Mouse (Mus musculus) ES-Bruce4 (cell line): Measurements from ENCODE around the gene Entpd2. TPM values are rescaled to one million over a fixed set of nuclear protein-coding genes. Genes with fewer than 3 reads are reported as not detected.
A peak's percentile ranks its signal among the peaks of the same experiment; 100 is the strongest.

Experiments used
- H3K27ac ChIP-seq: 2 replicates; pipeline ENCODE4 v1.5.1; 2012; ENCODE audit warnings: low read length, inconsistent platforms; ENCODE audit not compliant: insufficient read depth
- H3K27me3 ChIP-seq: 2 replicates; pipeline ENCODE4 v1.6.1; 2012; ENCODE audit warnings: mild to moderate bottlenecking, low read length, inconsistent platforms; ENCODE audit not compliant: control insufficient read depth, poor library complexity, insufficient read depth, severe bottlenecking
- H3K36me3 ChIP-seq: 2 replicates; pipeline ENCODE4 v1.6.1; 2012; ENCODE audit warnings: inconsistent platforms, mild to moderate bottlenecking, low read length, moderate library complexity; ENCODE audit not compliant: control insufficient read depth, poor library complexity, insufficient read depth, severe bottlenecking
- H3K4me1 ChIP-seq: one replicate; pipeline ENCODE4 v1.8.1; 2011; ENCODE audit warnings: low read length; ENCODE audit not compliant: control insufficient read depth, insufficient read depth
- H3K4me3 ChIP-seq: 2 replicates; pipeline ENCODE4 v1.5.1; 2011; ENCODE audit warnings: low read depth, mild to moderate bottlenecking, low read length
- H3K9ac ChIP-seq: 2 replicates; pipeline ENCODE4 v1.6.1; 2012; ENCODE audit warnings: low read depth, mild to moderate bottlenecking, inconsistent platforms; ENCODE audit not compliant: poor library complexity, severe bottlenecking
- H3K9me3 ChIP-seq: replicated peaks from 2 replicates; pipeline ENCODE4 v1.6.1; 2012; ENCODE audit warnings: mild to moderate bottlenecking, low read length, inconsistent platforms; ENCODE audit not compliant: control insufficient read depth, poor library complexity, insufficient read depth, severe bottlenecking
- CTCF ChIP-seq: IDR thresholded peaks from one replicate; pipeline ENCODE4 v1.8.1; 2011; ENCODE audit warnings: low read depth, low read length
- EP300 ChIP-seq: IDR thresholded peaks from 2 replicates; pipeline ENCODE4 v1.6.1; 2011; ENCODE audit warnings: low read depth, low read length; ENCODE audit not compliant: insufficient read depth
- POLR2A ChIP-seq: IDR thresholded peaks from one replicate; pipeline ENCODE4 v1.8.1; 2011; ENCODE audit warnings: low read length; ENCODE audit not compliant: insufficient read depth
- polyA plus RNA-seq: library from polyadenylated mRNA; stranded (reverse); fragments of >200 nt; gene quantifications from 2 replicates; pipeline ENCODE4 v1.2.4, GENCODE M21; 2011; ENCODE audit warnings: low read depth; ENCODE audit not compliant: missing spikeins, insufficient read depth, insufficient read length

Gene Entpd2
- polyA plus RNA-seq, 1 experiment: 4.2 TPM

- Histone ChIP-seq H3K27me3 (no peaks in the 10 kb centered on the region), H3K4me3 (peak within 1 kb of the TSS; percentile 82), H3K27ac (no peak within 1 kb of the TSS), H3K4me1 (no peaks in the 10 kb centered on the region), H3K9ac (peak within 1 kb of the TSS; percentile 70), H3K36me3 (no peaks in the 10 kb centered on the region), H3K9me3 (no peaks in the 10 kb centered on the region)
- TF ChIP-seq EP300: no peak
- TF ChIP-seq POLR2A: no peak
- TF ChIP-seq CTCF: peak; percentile 80
Measured at GRCm38 (mm10) chr2:25428442-25429236, 33.0 kb downstream of the Entpd2 start, which contains the start of gene Abca2. Gene Abca2, plus strand, starts transcription at chr2:25428703.

- Histone ChIP-seq H3K9me3 (no peaks in the 10 kb centered on the region), H3K4me1 (no peaks in the 10 kb centered on the region), H3K4me3 (peak overlapping the region; percentile 82), H3K9ac (peak overlapping the region; percentile 70), H3K27ac (no peak overlapping the region), H3K27me3 (no peaks in the 10 kb centered on the region), H3K36me3 (no peaks in the 10 kb centered on the region)
- TF ChIP-seq EP300: no peak
- no peak for TF ChIP-seq POLR2A
- no peak for TF ChIP-seq CTCF
Measured at GRCm38 (mm10) chr2:25429435-25430180, 33.9 kb downstream of the Entpd2 start.

GRCm38 (mm10) chr2:25430395-25431233 is 34.9 kb downstream of the Entpd2 start:
- Histone ChIP-seq H3K9me3 (no peaks in the 10 kb centered on the region), H3K36me3 (no peaks in the 10 kb centered on the region), H3K4me3 (no peak overlapping the region), H3K4me1 (no peaks in the 10 kb centered on the region), H3K9ac (no peak overlapping the region), H3K27me3 (no peaks in the 10 kb centered on the region), H3K27ac (no peak overlapping the region)
- TF ChIP-seq POLR2A (no peak), CTCF (no peak), EP300 (no peak)

- H3K9ac ChIP-seq: no peak overlapping the region
- no peaks in the 10 kb centered on the region for H3K27me3 ChIP-seq
- no peak for TF ChIP-seq POLR2A
- TF ChIP-seq EP300: no peak
- no peak for TF ChIP-seq CTCF
Measured at GRCm38 (mm10) chr2:25431308-25431855, 35.7 kb downstream of the Entpd2 start.

GRCm38 (mm10) chr2:25432326-25433098 is 36.8 kb downstream of the Entpd2 start:
- Histone ChIP-seq H3K27me3 (no peaks in the 10 kb centered on the region), H3K9ac (no peak overlapping the region), H3K27ac (no peak overlapping the region), H3K9me3 (no peaks in the 10 kb centered on the region), H3K36me3 (no peaks in the 10 kb centered on the region), H3K4me1 (no peaks in the 10 kb centered on the region), H3K4me3 (no peak overlapping the region)
- TF ChIP-seq EP300 (no peak), CTCF (no peak), POLR2A (no peak)

More at GRCm38 (mm10) chr2:25431308-25431855, 35.7 kb downstream of the Entpd2 start:
- Histone ChIP-seq H3K36me3 (no peaks in the 10 kb centered on the region), H3K27ac (no peak overlapping the region), H3K9me3 (no peaks in the 10 kb centered on the region), H3K4me1 (no peaks in the 10 kb centered on the region), H3K4me3 (no peak overlapping the region)
